Mouse (Mus musculus) hematopoietic multipotent progenitor cell, adult 10-12 weeks (in vitro differentiated cells): ENCODE measurements around the gene Pim2. TPM values are rescaled to one million over a fixed set of nuclear protein-coding genes. Genes with fewer than 3 reads are reported as not detected.

Experiments used
- polyA plus RNA-seq: library from polyadenylated mRNA; stranded (reverse); fragments of >175 nt; gene quantifications from 2 replicates; pipeline ENCODE4 v1.2.3, GENCODE M21; 2012; ENCODE audit warnings: low replicate concordance

Gene Pim2
- polyA plus RNA-seq, result 101 and 151 TPM in 2 replicates

DNA sequence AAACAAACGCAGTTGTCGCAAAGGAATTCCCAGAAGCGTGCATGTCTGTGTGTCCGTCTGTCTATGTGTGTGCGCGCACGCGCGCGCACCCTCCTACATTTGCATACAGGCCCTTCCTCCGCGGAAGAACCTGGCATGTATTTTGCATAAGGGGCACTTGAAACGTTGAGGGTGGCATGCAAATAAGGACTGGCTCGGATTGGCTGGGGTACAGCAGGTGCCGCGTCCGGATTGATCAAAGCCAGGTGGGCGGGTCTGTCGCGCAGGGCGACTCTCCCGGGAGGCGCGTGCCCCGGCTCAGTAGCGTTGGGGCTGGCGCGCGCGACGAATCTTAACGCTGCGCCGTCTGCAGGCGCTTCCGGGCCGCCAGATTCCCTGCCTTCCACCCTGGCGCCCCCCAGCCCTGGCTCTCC lies at the start of gene Pim2:
TSS of gene Pim2 (plus strand) at position 256 of the 413 bp plus-strand sequence.

DNA sequence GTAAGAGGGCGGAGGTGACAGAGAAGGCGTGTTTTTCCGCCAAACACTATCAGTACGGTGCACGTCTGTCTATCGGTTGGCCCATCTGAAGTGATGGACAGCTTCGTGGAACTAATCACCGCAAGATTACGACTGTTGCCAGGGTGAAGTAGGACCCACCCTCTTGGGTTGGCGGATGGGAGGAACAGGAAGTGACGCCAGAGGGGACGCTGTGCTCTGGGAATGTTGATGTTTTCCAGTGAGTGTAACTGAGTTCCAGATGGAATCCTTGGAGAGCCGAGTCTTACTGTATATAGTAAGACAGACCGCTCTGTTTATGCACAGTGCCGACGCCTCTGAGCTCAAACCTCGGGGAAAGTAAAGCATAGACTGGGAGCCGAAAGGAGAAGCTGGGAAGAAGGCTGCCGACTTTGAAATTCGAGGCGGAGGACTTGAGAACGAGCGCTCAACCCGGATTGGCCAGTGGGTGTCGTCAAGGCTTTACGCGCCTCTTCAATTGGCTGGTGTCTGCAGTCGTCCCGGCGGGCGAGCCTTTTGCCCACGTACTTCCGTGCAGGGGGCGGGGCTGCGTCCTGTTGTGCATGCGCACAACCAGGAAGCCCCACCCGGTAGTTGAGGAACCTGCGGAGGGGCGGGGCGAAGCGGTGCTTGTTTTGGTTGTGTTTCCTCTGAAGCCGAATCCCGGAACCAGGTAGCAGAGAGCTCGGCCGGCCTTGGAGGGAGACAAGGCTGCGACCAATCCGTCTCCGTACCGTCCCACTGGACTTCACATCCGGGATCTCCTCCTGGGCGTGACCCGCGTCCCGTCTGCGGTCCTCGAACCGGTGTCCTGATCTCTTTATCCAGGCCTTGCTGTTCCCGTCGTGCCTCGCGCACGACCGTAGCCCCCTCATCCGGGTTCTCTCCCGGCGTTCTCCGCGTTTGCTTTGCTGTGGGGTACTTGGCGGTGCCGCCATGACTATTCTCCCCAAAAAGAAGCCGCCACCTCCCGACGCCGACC lies 36.6 kb upstream of the Pim2 start, which contains the start of gene Otud5:
TSS of gene Otud5 (plus strand) at position 202 of the 1,000 bp plus-strand sequence.

DNA sequence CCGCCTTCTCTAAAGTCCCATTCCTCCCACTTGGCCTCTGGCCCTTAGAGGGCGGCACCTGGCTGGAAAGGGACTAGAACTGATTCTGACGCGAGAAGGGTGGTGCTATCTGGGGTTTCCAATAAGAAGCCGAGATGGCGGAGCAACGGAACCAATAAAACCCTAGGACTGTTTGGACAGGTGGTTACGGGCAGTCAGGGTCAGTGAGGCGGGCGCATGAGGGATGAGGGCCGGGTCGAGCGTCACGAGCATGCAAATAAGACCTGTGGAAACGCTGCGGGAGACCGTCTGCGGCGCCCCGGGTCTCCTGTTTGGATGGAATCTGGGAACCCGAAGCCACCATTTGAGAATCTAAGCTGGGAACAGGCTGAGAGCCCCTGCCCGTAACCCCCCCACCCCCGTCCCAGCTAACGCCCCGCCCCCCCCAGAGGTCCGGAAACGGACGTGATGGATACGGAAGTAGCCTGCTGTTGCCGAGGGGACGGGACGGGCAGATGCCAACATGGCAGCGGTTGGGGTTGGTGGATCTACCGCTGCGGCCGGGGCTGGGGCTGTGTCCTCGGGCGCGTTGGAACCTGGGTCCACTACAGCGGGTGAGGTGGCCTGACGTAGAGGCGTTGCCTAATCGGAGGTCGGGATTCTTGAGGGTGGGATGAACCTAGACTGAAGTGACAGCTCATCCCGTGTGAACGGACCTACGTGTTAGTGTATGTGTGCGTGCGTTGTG lies 5.9 kb downstream of the Pim2 start, which contains the start of gene Slc35a2:
TSS of gene Slc35a2 (plus strand) at position 188 of the 727 bp plus-strand sequence.

DNA sequence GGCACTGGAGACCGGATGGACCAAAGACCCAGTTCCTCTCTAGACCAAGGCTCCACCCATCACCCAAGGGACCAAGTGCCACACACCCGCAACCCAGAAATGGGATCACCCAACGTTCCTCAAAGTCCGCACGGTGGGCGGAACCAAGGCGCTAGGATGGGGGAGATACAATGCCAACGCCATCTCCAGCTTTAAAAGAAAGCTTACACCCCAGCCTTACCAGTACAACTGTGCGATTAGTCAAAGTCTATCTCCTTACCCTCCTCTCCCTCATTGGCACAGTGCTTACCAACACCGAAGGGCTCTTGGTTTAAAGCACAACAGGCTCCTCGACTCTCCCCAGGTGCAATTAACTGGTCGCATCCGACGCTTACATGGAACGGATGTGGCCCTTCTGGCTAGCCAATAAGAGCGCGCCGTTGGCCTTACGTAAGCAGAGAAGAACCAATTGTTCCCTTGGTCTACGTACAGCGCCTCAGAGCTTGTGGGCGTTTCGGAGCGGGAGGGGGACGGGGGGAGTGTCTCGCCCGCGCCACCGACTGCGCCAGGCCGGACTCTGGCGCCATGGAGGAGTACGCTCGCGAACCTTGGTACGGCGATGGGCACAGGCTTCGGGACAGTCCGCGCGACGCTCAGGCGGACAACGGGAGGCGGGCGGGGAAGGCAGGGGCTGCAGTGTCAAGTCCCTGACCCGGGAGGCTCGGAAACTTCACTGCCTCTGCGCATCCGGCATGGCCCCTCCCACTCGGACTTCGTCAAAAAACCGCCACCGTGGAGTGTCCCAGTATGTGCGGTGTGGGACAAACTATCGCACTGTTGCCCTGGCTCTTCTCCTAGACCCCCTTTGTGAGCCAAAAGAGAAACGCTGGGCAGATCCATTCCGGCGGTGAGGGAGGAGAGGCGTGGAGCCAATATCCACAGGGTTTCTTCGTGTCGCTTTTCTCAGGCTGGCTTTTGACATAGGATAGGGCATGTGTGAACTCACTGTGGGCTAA lies 21.1 kb downstream of the Pim2 start, which contains the start of the genes Pqbp1 and Timm17b:
TSS of gene Pqbp1 (minus strand) at position 390 of the 995 bp plus-strand sequence.
TSS of gene Timm17b (plus strand) at position 478 of the 995 bp plus-strand sequence.

DNA sequence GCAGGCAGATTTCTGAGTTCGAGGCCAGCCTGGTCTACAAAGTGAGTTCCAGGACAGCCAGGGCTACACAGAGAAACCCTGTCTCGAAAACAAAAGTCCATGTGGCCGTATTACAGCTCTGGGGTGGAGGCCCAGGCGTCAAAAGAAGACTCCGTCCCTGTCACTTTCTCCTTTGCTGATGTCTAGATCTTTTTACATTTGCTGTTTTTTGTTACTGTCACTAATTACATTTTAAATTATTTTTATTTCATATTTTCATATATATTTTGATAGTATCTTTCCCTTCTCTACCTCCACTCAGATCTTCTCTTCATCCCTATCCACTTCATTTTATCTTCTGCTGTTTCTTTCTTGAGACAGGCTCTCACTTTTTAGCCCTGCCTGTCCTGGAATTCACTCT lies 29.7 kb downstream of the Pim2 start, which contains the start of gene Gm10491:
TSS of gene Gm10491 (minus strand) at position 101 of the 400 bp plus-strand sequence.

DNA sequence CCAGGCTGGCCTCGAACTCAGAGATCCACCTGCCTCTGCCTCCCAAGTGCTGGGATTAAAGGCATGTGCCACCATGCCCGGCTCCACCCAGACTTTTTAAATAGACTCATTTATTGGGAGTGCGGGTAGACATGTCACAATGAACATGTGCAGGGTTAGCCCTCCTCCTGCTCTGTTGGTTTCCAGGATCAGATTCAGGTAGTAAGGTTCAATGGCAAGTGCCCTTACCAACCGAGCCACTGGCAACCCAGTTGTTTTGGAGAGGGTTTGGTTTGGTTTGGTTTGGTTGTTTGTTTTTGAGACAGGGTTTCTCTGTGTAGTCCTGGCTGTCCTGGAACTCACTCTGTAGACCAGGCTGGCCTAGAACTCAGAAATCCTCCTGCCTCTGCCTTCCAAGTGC lies 31.2 kb downstream of the Pim2 start, which contains the start of gene Gm10490:
TSS of gene Gm10490 (plus strand) at position 301 of the 400 bp plus-strand sequence.

DNA sequence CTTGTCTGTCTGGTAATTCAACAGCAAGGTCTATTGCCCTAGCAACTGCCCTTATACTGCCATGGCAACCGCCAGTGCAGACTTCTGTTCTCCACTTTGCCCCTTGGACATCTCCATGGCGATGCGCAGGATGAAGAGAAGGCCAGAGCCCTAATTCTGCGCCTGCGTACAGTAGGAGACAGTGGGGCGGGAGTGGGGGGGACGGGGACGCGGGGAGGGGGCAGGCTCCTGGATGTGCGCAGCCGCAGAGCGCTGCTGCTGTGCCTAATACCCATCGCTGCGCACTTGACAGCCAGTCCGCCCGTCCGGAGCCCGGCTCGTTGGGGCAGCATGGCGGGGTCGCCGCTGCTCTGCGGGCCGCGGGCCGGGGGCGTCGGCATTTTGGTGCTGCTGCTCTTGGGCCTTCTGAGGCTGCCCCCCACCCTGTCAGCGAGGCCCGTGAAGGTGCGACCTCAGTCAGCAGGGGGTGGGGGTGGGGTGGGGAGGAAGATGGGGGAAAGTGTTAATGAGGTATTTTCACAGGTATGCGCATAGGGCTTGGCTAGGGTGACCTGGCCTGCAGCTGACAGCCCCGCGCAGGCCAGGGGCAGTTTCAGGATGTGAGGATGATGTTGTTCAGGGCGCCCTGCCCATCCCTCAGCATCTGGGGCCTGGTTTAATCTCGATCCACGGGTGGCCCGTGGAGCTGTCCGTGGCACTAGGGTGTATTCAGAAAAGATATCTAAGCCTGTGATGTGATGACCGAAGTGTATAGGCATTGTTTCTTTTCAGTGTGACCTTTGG lies 41.7 kb downstream of the Pim2 start, which contains the start of gene Pcsk1n:
TSS of gene Pcsk1n (plus strand) at position 222 of the 783 bp plus-strand sequence.

DNA sequence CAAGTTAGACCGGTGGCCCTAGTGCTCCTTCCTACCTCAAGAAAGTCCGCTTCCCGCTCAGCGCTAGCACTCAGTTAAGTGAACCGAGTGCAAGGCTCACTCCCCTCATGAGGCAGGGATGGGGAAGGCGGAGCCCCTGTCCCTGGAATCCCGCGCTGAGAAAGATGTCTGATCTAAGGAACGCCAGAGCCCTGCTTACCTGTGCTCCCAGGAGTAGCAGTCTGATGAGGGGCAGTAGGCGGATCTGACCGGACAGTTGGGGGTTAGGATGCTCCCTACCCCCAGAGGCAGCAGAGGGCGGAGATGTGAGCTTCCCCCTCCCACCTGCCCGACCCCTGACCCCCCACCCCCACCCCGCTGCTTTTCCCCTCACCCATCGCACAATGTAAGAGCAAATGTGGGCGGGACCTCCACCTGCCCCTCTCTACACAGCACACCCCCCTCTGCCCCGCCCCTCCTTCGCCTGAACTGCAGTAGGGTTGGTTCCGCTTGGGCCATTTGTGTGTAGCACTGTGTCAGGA lies 50.3 kb downstream of the Pim2 start, which contains the start of gene Eras:
TSS of gene Eras (minus strand) at position 338 of the 521 bp plus-strand sequence.

Other genes with a start within 250 kb of the Pim2 start
- gene Syp, start 239.8 kb upstream of the Pim2 start, polyA plus RNA-seq, result 1.3 and 1.4 TPM in 2 replicates
- gene Prickle3, start 221.0 kb upstream of the Pim2 start, polyA plus RNA-seq, result 46.7 and 115 TPM in 2 replicates
- 101 and 137 TPM in 2 replicates for gene Plp2, start 206.9 kb upstream of the Pim2 start, polyA plus RNA-seq
- 0.09 TPM in 1 of 2 replicates, not detected in the other for gene Magix, start 197.0 kb upstream of the Pim2 start, polyA plus RNA-seq
- 3.7 and 10.8 TPM in 2 replicates for gene Gpkow, start 181.1 kb upstream of the Pim2 start, polyA plus RNA-seq
- gene Wdr45, start 163.9 kb upstream of the Pim2 start, polyA plus RNA-seq, result 23.1 and 43.2 TPM in 2 replicates
- 6.3 and 11.1 TPM in 2 replicates for gene Gm45208, start 156.0 kb upstream of the Pim2 start, polyA plus RNA-seq
- gene Praf2, start 149.8 kb upstream of the Pim2 start, polyA plus RNA-seq, result 15.7 and 22.6 TPM in 2 replicates
- 0.70 and 1.6 TPM in 2 replicates for gene Ccdc120, start 127.4 kb upstream of the Pim2 start, polyA plus RNA-seq
- gene Tfe3, start 115.7 kb upstream of the Pim2 start, polyA plus RNA-seq, result 51.6 and 59.4 TPM in 2 replicates
- gene Gripap1, start 88.5 kb upstream of the Pim2 start, polyA plus RNA-seq, result 58.1 and 71.9 TPM in 2 replicates
- 0.54 and 0.69 TPM in 2 replicates for gene Kcnd1, start 56.0 kb upstream of the Pim2 start, polyA plus RNA-seq
- gene Otud5, start 36.9 kb upstream of the Pim2 start, polyA plus RNA-seq, result 142 and 149 TPM in 2 replicates
- gene Slc35a2, start 5.8 kb downstream of the Pim2 start, polyA plus RNA-seq, result 57.9 and 67.5 TPM in 2 replicates
- gene Pqbp1, start 21.0 kb downstream of the Pim2 start, polyA plus RNA-seq, result 178 and 313 TPM in 2 replicates
- 40.0 and 104 TPM in 2 replicates for gene Timm17b, start 21.1 kb downstream of the Pim2 start, polyA plus RNA-seq
- not detected in 2 replicates for gene Gm10491, start 29.6 kb downstream of the Pim2 start, polyA plus RNA-seq
- not detected in 2 replicates for gene Gm10490, start 31.3 kb downstream of the Pim2 start, polyA plus RNA-seq
- gene Pcsk1n, start 41.6 kb downstream of the Pim2 start, polyA plus RNA-seq, result 0.27 TPM in 1 of 2 replicates, not detected in the other
- gene Eras, start 50.3 kb downstream of the Pim2 start, polyA plus RNA-seq, result not detected in 2 replicates
- 10.1 and 14.4 TPM in 2 replicates for gene Hdac6, start 69.6 kb downstream of the Pim2 start, polyA plus RNA-seq
- gene Gata1, start 99.8 kb downstream of the Pim2 start, polyA plus RNA-seq, result 2.1 and 24.9 TPM in 2 replicates
- gene Glod5, start 140.2 kb downstream of the Pim2 start, polyA plus RNA-seq, result not detected in 2 replicates
- 4.5 and 8.5 TPM in 2 replicates for gene Suv39h1, start 196.5 kb downstream of the Pim2 start, polyA plus RNA-seq
- 203 and 558 TPM in 2 replicates for gene Was, start 212.2 kb downstream of the Pim2 start, polyA plus RNA-seq